Comparison of ENCODE assay signal across 9 mouse cellular contexts in genomic region chr4:134362586-134362985, GRCm38 (mm10). TPM values are rescaled to one million over a fixed set of nuclear protein-coding genes. Genes with fewer than 3 reads are reported as not detected.
DNase-seq lines count a peak whose midpoint lies in the region; ATAC-seq lines count a peak whose summit lies in the region.
"Had no signal": no experiment of that assay in that cellular context is flagged by ENCODE, and none has a peak within 500 bp of the region (broad histone marks: within the 10 kb centered on the region; RNA-seq: fewer than 3 reads in every experiment).

No protein-coding gene starts in this region.

- peak; percentile 98 for DNase-seq in heart, adult 11 months
- DNase-seq in heart, postnatal 4 days: no peak
- DNase-seq in c-Kit-positive CD71-negative TER-119-negative erythroid progenitor cells, embryonic 14.5 days (ENCODE audit: low read depth): peak; percentile 38
- DNase-seq in kidney, adult 18-20 months: peak; percentile 52
- no peak for DNase-seq in urinary bladder, postnatal 10 days (ENCODE audit: low spot score)
- no peak for DNase-seq in adipocyte (ENCODE audit: low spot score)
- DNase-seq in cerebellum, postnatal 4 days (ENCODE audit: low spot score in 2 of 2): no peak

- peak; percentile 91 for ATAC-seq in megakaryocyte progenitor cell, adult 5-6 weeks (replicated peaks; ENCODE audit: poor library complexity)

RNA-seq across cellular contexts. Expression of gene Slc30a2, which starts 19.6 kb away (rescaled TPM):
- under 1 TPM; 0.29 to 0.61 TPM for total RNA-seq in heart, postnatal 4 days (2021)
- total RNA-seq in megakaryocyte progenitor cell, adult 5-6 weeks (2015): 0.07 and 0.15 TPM in 2 replicates
- total RNA-seq in megakaryocyte progenitor cell, adult 5-6 weeks (2017): not detected in 2 replicates

RNA-seq across cellular contexts. Expression of gene Extl1, which starts 21.1 kb away (rescaled TPM):
- total RNA-seq in heart, postnatal 4 days (2021): 1 to 10 TPM; 2.7 to 2.9 TPM
- total RNA-seq in megakaryocyte progenitor cell, adult 5-6 weeks (2015): not detected in 2 replicates
- total RNA-seq in megakaryocyte progenitor cell, adult 5-6 weeks (2017): not detected in 2 replicates

RNA-seq across cellular contexts. Expression of gene Pafah2, which starts 33.5 kb away (rescaled TPM):
- total RNA-seq in heart, postnatal 4 days (2021): 1 to 10 TPM; 8.6 to 8.9 TPM
- total RNA-seq in megakaryocyte progenitor cell, adult 5-6 weeks (2015): 14.0 and 21.2 TPM in 2 replicates
- total RNA-seq in megakaryocyte progenitor cell, adult 5-6 weeks (2017): 14.5 and 16.2 TPM in 2 replicates

RNA-seq across cellular contexts. Expression of gene Trim63, which starts 47.7 kb away (rescaled TPM):
- total RNA-seq in heart, postnatal 4 days (2021): 100 to 1,000 TPM; 199 to 226 TPM
- not detected in 2 replicates for total RNA-seq in megakaryocyte progenitor cell, adult 5-6 weeks (2015)
- total RNA-seq in megakaryocyte progenitor cell, adult 5-6 weeks (2017): not detected in 2 replicates
- total RNA-seq: G1E had no signal

Comparison
In these comparisons a context has a peak if more than half of its experiments do, and no peak if none do; other contexts are left out.
1. DNase-seq: peak in heart, adult 11 months (single experiment), c-Kit-positive CD71-negative TER-119-negative erythroid progenitor cells, embryonic 14.5 days (single experiment) and kidney, adult 18-20 months (single experiment); none in heart, postnatal 4 days (single experiment), urinary bladder, postnatal 10 days (single experiment), adipocyte (single experiment) and cerebellum, postnatal 4 days (0 of 2).